Mouse (Mus musculus) Muller cell, postnatal 12 days (primary cell): ENCODE measurements at regions not wholly inside any gene's neighbourhood (a gene's known extent, or its start where the extent isn't known, plus 50 kb on each side); places are given as distances from the start of the nearest gene placed in this dataset.
"Not testable (repeated sequence)": the region's sequence is repeated elsewhere in the genome, so short reads cannot be mapped to it uniquely, and the experiment has no call there.

Experiments used
- DNase-seq: peaks from one replicate; pipeline ENCODE4 v3.0.0-alpha.2; 2015; ENCODE audit errors: inconsistent ontology term

DNA sequence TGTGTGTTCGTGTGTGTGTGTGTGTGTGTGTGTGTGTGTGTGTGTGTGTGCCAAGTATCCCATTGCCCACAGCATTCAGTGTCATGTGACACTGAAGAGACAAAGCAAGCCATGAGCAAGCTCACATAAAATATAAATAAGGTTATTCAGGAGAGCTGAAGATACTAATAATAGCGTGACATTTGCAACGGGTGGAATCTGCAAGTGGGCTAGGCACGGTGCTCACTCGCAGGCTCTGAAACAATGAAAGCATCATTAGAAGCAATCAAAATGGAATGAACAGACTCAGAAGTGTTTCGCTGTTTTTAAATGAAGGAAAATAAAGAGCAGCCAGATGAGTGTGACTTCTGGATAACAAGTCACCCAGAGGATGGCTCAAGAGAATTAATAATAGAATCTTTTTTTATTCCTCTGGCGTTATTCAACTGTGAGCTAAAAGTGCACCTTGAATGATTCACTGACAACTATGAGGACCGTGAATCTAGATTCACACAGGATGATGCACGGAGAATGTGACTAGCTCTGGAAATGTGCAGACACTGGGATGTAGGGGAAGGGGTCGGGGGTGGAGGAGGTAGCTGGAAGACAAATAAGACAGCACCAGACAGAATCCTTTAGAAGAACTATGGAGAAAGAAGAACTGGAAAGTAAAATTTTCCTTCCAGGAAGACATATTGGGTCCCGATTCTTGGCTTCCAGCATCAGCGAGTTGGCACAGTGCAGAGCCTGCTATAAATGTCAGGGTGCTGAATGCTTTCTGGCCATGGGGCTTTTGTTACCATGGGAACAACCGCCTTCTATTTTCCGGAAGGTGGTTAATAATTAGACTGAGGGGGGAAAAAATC, 55.3 kb downstream of the Actbl2 start:
- DNase-seq = no peak

- DNase-seq = no peak
Observed at GRCm38 (mm10) chr13:111310693-111311045, 55.9 kb downstream of the Actbl2 start.

DNA sequence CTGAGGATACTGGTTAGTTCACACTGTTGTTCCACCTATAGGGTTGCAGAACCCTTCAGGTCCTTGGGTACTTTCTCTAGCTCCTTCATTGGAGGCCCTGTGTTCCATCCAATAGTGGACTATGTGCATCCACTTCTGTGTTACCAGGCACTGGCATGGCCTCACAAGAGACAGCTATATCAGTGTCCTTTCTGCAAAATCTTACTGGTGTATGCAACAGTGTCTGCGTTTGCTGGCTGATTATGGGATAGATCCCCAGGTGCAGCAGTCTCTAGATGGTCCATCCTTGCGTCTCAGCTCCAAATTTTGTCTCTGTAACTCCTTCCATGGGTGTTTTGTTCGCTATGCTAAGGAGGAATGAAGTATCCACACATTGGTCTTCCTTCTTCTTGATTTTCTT, 58.7 kb downstream of the Actbl2 start:
- not testable (repeated sequence) for DNase-seq

DNA sequence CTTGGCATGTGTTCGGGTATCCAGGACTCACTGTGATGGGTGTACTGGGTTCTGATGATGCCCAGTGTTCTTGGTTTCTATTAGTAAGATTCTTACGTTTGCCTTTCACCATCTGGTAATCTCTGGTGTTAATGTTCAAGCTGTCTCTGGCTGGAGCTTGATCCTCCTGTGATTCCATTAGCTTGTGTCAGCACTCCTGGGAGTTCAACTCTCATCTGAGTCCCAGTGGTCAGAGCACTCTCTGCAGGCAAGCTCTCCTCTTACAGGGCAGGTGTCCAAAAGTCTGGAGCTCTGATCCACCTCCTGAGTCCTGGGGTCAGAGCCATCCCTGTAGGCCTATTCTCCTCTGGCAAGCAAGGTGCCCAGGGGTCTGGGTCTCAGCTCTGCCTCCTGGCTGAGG, 63.1 kb downstream of the Actbl2 start:
- not testable (repeated sequence) for DNase-seq

GRCm38 (mm10) chr13:111323206-111323605, 68.4 kb downstream of the Actbl2 start:
- DNase-seq = no peak

GRCm38 (mm10) chr13:111326096-111326665, 71.4 kb downstream of the Actbl2 start:
- DNase-seq = no peak

DNA sequence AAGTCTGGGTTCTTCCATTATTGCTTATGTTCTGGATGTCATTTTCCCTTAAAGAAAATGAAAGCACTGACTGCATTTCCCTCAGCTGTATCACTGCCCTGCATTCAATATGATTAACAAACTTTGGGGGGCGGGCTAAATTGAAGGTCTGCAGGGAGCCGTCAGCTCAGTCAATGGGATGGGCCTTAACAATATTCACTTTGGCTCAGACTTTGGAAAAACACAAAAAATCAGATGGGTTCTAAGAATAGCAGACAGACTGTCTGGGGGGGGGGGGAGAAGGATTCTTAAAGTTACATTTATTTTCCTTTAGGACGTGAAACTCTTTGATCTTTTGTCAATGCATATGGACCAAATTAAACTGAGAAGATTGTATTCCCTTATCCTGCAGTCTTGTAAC, 78.2 kb downstream of the Actbl2 start:
- DNase-seq = no peak

GRCm38 (mm10) chr13:111333851-111334250, 79.0 kb downstream of the Actbl2 start:
- no peak for DNase-seq

- DNase-seq = no peak
Observed at GRCm38 (mm10) chr13:111334258-111335052, 79.6 kb downstream of the Actbl2 start.

DNA sequence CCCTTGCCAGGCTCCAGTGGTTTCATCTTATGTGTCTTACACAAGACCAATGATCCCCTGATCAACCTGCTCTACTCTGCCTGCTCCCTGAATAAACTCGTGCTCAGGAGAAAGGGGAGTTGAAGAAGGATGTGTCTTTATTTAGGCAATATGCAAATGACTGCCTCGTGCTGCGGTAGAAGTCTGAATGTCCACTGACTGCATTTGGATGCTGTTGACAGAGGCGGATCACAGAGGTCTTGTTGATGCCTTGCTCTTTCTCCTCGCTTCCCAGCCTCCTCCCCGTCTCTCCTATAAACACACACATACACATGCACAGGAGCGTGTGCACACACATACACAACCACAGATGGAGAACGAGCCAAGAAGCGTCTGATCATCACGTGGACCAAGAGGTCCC, 90.2 kb downstream of the Actbl2 start:
- no peak for DNase-seq

DNA sequence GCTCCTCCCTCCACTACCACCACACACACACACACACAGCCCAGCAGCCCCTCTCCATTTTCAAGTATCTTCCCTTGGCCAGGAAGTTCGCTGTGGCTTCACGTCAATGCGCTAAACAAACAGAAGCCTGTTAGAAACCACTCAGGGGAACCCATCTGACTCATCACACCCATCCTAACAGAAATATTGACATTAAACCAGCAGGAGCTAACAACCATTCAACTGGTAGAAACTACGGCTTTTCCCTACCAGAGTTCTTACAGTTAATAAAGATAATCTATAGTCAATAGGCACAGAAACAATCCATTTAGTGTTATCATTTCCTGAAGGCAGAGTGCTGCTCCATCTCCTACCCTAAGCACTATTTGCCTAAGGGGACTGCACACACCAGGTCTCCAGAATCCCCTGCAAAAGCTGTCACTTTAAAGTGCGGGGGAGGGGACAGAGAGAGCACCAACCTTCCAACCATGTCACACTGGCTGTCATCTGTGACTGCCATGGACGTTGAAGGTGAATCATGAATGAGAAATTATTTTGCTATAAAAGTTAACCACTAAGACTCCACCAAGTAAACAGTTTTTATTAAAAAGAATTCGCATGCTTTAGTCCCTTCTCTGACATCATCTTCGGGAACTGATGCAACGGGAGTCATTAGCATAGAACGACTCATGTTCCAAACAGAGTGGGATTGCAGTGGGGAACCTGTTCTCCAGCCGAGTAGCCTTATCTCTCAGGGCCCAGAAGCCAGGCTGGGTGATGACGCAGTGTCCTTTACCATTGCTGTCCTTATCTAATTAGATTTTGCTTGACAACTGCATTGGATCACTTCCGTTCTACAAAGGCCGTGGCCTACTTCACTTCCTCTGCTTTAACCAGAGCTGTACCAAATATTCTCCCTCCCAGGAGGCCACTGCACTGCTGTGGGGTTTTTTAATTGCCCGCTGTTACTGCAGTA, 91.0 kb downstream of the Actbl2 start:
- DNase-seq = no peak

GRCm38 (mm10) chr13:111356520-111357456, 102.0 kb downstream of the Actbl2 start:
- DNase-seq = no peak

- DNase-seq = no peak
Observed at GRCm38 (mm10) chr13:111361456-111361855, 106.6 kb downstream of the Actbl2 start.

GRCm38 (mm10) chr13:111363176-111363739, 108.4 kb downstream of the Actbl2 start:
- peak; percentile 73 for DNase-seq

- no peak for DNase-seq
Observed at GRCm38 (mm10) chr13:111366871-111367270, 112.1 kb downstream of the Actbl2 start.

DNA sequence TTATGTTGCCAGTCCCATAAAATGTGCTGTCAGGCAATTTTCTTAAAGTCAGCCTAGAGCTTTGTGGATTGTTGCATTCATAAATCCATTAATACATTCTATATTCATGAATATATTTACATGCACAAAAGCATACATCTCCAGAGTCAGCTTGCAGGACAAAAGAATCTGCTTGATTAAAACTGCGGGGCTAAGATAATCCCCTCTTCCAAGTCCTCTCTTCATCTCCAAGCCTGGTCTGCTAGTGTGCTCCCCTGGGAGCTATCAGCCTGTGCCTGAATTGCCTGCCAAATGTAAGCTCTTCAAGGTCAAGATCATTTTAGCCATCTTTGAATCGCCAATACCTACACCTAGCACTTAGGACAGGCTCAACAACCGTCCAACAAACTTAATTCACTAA, 112.8 kb downstream of the Actbl2 start:
- DNase-seq = no peak

DNA sequence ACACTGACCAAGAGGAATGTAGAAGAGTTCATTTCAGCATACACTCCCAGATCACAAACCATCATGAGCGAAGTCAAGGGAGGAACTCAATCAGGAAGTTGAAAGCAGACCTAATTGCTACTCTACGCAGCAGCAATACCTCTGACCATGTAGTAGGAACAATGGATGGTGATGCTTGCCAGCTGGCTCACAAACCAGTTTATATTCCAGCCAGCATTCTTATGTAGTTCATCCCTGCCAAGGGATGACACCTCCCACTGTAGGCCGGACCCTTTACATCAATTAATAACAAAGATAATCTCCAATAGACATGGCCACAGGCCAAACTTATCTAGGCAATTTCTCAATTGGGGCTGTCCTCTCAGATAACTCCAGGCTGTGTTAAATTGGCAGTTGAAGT, 115.1 kb downstream of the Actbl2 start:
- peak; percentile 51 for DNase-seq

- DNase-seq = no peak
Observed at GRCm38 (mm10) chr13:111373281-111373680, 116.6 kb downstream of the Gpbp1 start.

GRCm38 (mm10) chr13:111373801-111374200, 116.1 kb downstream of the Gpbp1 start:
- DNase-seq = no peak
